Mouse (Mus musculus) embryonic fibroblast, embryonic 13.5 days (primary cell): ENCODE data around the gene Wee2.

Source experiments
- CTCF ChIP-seq: IDR thresholded peaks from 2 replicates; pipeline ENCODE4 v1.5.1; 2011; ENCODE audit warnings: mild to moderate bottlenecking, control low read depth, low read length, moderate library complexity, borderline replicate concordance; ENCODE audit not compliant: insufficient read depth
- POLR2A ChIP-seq: IDR thresholded peaks from 2 replicates; pipeline ENCODE4 v1.6.1; 2011; ENCODE audit warnings: low read depth, mild to moderate bottlenecking, control low read depth, low read length, moderate library complexity

GRCm38 (mm10) chr6:40423774-40424173, 15.1 kb upstream of the Wee2 start:
- TF ChIP-seq POLR2A (no peak), CTCF (no peak)
